ENCODE assay signal across 22 mouse cellular contexts in the genomic region with DNA sequence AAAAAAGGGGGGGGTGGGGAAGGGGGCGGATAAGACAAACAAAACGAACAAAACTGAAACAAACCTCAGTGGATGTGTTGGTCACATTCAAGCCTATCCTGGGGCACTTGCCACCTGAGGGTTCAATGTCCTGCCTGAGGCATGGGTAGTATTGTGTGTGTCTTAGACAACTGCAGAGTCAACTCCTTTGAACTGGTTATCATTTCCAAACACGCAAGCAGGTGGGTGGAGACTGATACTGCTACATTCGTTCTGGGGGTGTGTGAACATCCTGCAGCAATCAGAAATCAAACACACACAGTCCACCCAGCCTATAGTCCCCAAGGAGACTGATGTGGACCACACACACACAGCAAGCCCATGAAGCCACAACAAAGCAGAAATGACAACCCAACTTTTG.
DNase-seq lines count a peak whose midpoint lies in the region; ATAC-seq lines count a peak whose summit lies in the region.
"Had no signal": no experiment of that assay in that cellular context is flagged by ENCODE, and none has a peak within 500 bp of the region (broad histone marks: within the 10 kb centered on the region; RNA-seq: fewer than 3 reads in every experiment).

No protein-coding gene starts in this region.

- no peak for DNase-seq in forebrain, embryonic 10.5 days (ENCODE audit: extremely low spot score, low spot score)
- no peak for DNase-seq in midbrain, embryonic 10.5 days (ENCODE audit: low spot score)
- no peak for DNase-seq in kidney, adult 8-10 months
- no peak for DNase-seq in adrenal gland, postnatal 25 days
- DNase-seq in cerebellum, adult 11-12 months, result no peak
- DNase-seq: adrenal gland, adult 8-10 months; cerebellum, adult 9-11 months; gastrocnemius, postnatal 36 days; kidney, postnatal 14 days; lung, postnatal 10 days; right cerebral cortex, postnatal 14 days; thymus, postnatal 4 days had no signal

- no peaks in the 10 kb centered on the region for H3K9me3 ChIP-seq in forebrain, embryonic 10.5 days
- H3K9me3 ChIP-seq in forebrain, embryonic 15.5 days, result no peaks in the 10 kb centered on the region
- no peaks in the 10 kb centered on the region for H3K9me3 ChIP-seq in midbrain, embryonic 10.5 days (replicated peaks)
- H3K9me3 ChIP-seq in midbrain, embryonic 15.5 days, result no peaks in the 10 kb centered on the region
- no peaks in the 10 kb centered on the region for H3K9me3 ChIP-seq in liver, embryonic 15.5 days (replicated peaks)
- H3K9me3 ChIP-seq: heart, embryonic 15.5 days; hindbrain, embryonic 12.5 days; limb, embryonic 12.5 days; neural tube, embryonic 12.5 days had no signal

- H3K4me3 ChIP-seq in forebrain, embryonic 10.5 days, result no peak overlapping the region
- H3K4me3 ChIP-seq in forebrain, embryonic 15.5 days, result no peak overlapping the region
- no peak overlapping the region for H3K4me3 ChIP-seq in midbrain, embryonic 10.5 days
- no peak overlapping the region for H3K4me3 ChIP-seq in midbrain, embryonic 15.5 days
- no peak overlapping the region for H3K4me3 ChIP-seq in liver, embryonic 15.5 days (replicated peaks)
- H3K4me3 ChIP-seq: heart, embryonic 15.5 days; hindbrain, embryonic 12.5 days; left cerebral cortex, adult 2 months; limb, embryonic 12.5 days; neural tube, embryonic 12.5 days had no signal

- no peak overlapping the region for H3K9ac ChIP-seq in forebrain, embryonic 15.5 days (replicated peaks)
- no peak overlapping the region for H3K9ac ChIP-seq in midbrain, embryonic 15.5 days
- no peak overlapping the region for H3K9ac ChIP-seq in liver, embryonic 15.5 days
- H3K9ac ChIP-seq: heart, embryonic 15.5 days; hindbrain, embryonic 12.5 days; limb, embryonic 12.5 days; neural tube, embryonic 12.5 days had no signal

- H3K27ac ChIP-seq in forebrain, embryonic 10.5 days, result 0 out of 2 replicates have a peak overlapping the region, but pooled peaks have one; percentile 44
- H3K27ac ChIP-seq in forebrain, embryonic 15.5 days (replicated peaks), result no peak overlapping the region
- H3K27ac ChIP-seq in midbrain, embryonic 10.5 days (replicated peaks), result 0 out of 2 replicates have a peak overlapping the region, but pooled peaks have one; percentile 33
- no peak overlapping the region for H3K27ac ChIP-seq in midbrain, embryonic 15.5 days
- H3K27ac ChIP-seq in liver, embryonic 15.5 days (replicated peaks), result no peak overlapping the region
- H3K27ac ChIP-seq: heart, embryonic 15.5 days; hindbrain, embryonic 12.5 days; left cerebral cortex, adult 2 months; neural tube, embryonic 12.5 days had no signal

- peaks cover 25% of the 10 kb centered on the region for H3K4me1 ChIP-seq in forebrain, embryonic 10.5 days
- H3K4me1 ChIP-seq in forebrain, embryonic 15.5 days, result no peaks in the 10 kb centered on the region
- H3K4me1 ChIP-seq in midbrain, embryonic 10.5 days, result peaks cover 18% of the 10 kb centered on the region
- no peaks in the 10 kb centered on the region for H3K4me1 ChIP-seq in midbrain, embryonic 15.5 days
- 0 out of 2 replicates have a peak, but pooled peaks cover 7% of the 10 kb centered on the region for H3K4me1 ChIP-seq in liver, embryonic 15.5 days (replicated peaks)
- H3K4me1 ChIP-seq: heart, embryonic 15.5 days; hindbrain, embryonic 12.5 days; neural tube, embryonic 12.5 days had no signal

- H3K27me3 ChIP-seq in forebrain, embryonic 10.5 days (ENCODE audit: poor library complexity, severe bottlenecking), result no peaks in the 10 kb centered on the region
- H3K27me3 ChIP-seq in forebrain, embryonic 15.5 days, result no peaks in the 10 kb centered on the region
- 0 out of 2 replicates have a peak, but pooled peaks cover 6% of the 10 kb centered on the region for H3K27me3 ChIP-seq in midbrain, embryonic 10.5 days (ENCODE audit: low read depth, poor library complexity, severe bottlenecking)
- no peaks in the 10 kb centered on the region for H3K27me3 ChIP-seq in midbrain, embryonic 15.5 days (replicated peaks)
- no peaks in the 10 kb centered on the region for H3K27me3 ChIP-seq in liver, embryonic 15.5 days
- H3K27me3 ChIP-seq: CH12.LX; heart, embryonic 15.5 days; hindbrain, embryonic 12.5 days; limb, embryonic 12.5 days; neural tube, embryonic 12.5 days had no signal

- H3K4me2 ChIP-seq in forebrain, embryonic 15.5 days (replicated peaks), result no peak overlapping the region
- H3K4me2 ChIP-seq in midbrain, embryonic 15.5 days, result no peak overlapping the region
- peak overlapping the region; percentile 33 for H3K4me2 ChIP-seq in liver, embryonic 15.5 days
- H3K4me2 ChIP-seq: heart, embryonic 15.5 days; hindbrain, embryonic 12.5 days; limb, embryonic 12.5 days; neural tube, embryonic 12.5 days had no signal

- no peaks in the 10 kb centered on the region for H3K36me3 ChIP-seq in forebrain, embryonic 10.5 days (replicated peaks)
- H3K36me3 ChIP-seq in forebrain, embryonic 15.5 days, result no peaks in the 10 kb centered on the region
- no peaks in the 10 kb centered on the region for H3K36me3 ChIP-seq in midbrain, embryonic 10.5 days
- no peaks in the 10 kb centered on the region for H3K36me3 ChIP-seq in midbrain, embryonic 15.5 days (replicated peaks)
- H3K36me3 ChIP-seq in liver, embryonic 15.5 days (replicated peaks), result no peaks in the 10 kb centered on the region
- H3K36me3 ChIP-seq: heart, embryonic 15.5 days; hindbrain, embryonic 12.5 days; limb, embryonic 12.5 days; neural tube, embryonic 12.5 days had no signal

- ATAC-seq in forebrain, embryonic 15.5 days (replicated peaks), result no peak
- ATAC-seq in midbrain, embryonic 15.5 days (replicated peaks), result no peak
- peak; percentile 83 for ATAC-seq in liver, embryonic 15.5 days (ENCODE audit: insufficient read depth)
- ATAC-seq: forebrain, embryonic 14.5 days had no signal

- 70% methylated on average over 4 of the region's 4 CpGs for WGBS in forebrain, embryonic 10.5 days
- 71% methylated on average over 4 of the region's 4 CpGs for WGBS in forebrain, embryonic 15.5 days
- WGBS in midbrain, embryonic 10.5 days, result 80% methylated on average over 4 of the region's 4 CpGs
- WGBS in midbrain, embryonic 15.5 days, result 78% methylated on average over 4 of the region's 4 CpGs
- 25% methylated on average over 4 of the region's 4 CpGs for WGBS in liver, embryonic 15.5 days (ENCODE audit: insufficient replicate concordance)

Comparison
In these comparisons a context has a peak if more than half of its experiments do, and no peak if none do; other contexts are left out.
1. H3K27ac ChIP-seq: peak in forebrain, embryonic 10.5 days (single experiment) and midbrain, embryonic 10.5 days (single experiment); none in forebrain, embryonic 15.5 days (single experiment), midbrain, embryonic 15.5 days (single experiment) and liver, embryonic 15.5 days (single experiment).